Mouse (Mus musculus) thymus, adult 2 months (tissue): ENCODE measurements at regions not wholly inside any gene's neighbourhood (a gene's known extent, or its start where the extent isn't known, plus 50 kb on each side); places are given as distances from the start of the nearest gene placed in this dataset.

Source experiments
- DNase-seq: peaks from one replicate; pipeline ENCODE4 v3.0.0; 2021
- H3K27ac ChIP-seq: fragments of 200-500 bp; 2 replicates; pipeline ENCODE4 v1.5.1; 2012; ENCODE audit warnings: low read length, control low read depth; ENCODE audit not compliant: control insufficient read depth, insufficient read depth
- H3K27me3 ChIP-seq: fragments of 200-500 bp; 2 replicates; pipeline ENCODE4 v1.6.1; 2012; ENCODE audit warnings: mild to moderate bottlenecking, low read length, moderate library complexity, mixed read lengths; ENCODE audit not compliant: control insufficient read depth, insufficient read depth
- H3K36me3 ChIP-seq: fragments of 200-500 bp; 2 replicates; pipeline ENCODE4 v1.6.1; 2012; ENCODE audit warnings: mild to moderate bottlenecking, low read length, moderate library complexity; ENCODE audit not compliant: control insufficient read depth, insufficient read depth
- H3K4me1 ChIP-seq: fragments of 200-500 bp; replicated peaks from 2 replicates; pipeline ENCODE4 v1.6.1; 2012; ENCODE audit warnings: low read length; ENCODE audit not compliant: control insufficient read depth, insufficient read depth
- H3K4me3 ChIP-seq: fragments of 200-500 bp; 2 replicates; pipeline ENCODE4 v1.5.1; 2012; ENCODE audit warnings: mild to moderate bottlenecking, low read length, control low read depth, moderate library complexity; ENCODE audit not compliant: control insufficient read depth, insufficient read depth
- CTCF ChIP-seq: fragments of 200-500 bp; IDR thresholded peaks from 2 replicates; pipeline ENCODE4 v1.5.1; 2012; ENCODE audit warnings: mild to moderate bottlenecking, control low read depth, low read length, moderate library complexity, borderline replicate concordance; ENCODE audit not compliant: control insufficient read depth, poor library complexity, insufficient read depth; ENCODE audit errors: extremely low read depth
- POLR2A ChIP-seq: fragments of 200-500 bp; IDR thresholded peaks from 2 replicates; pipeline ENCODE4 v1.6.1; 2012; ENCODE audit warnings: mild to moderate bottlenecking, low read length, control low read depth, moderate library complexity; ENCODE audit not compliant: control insufficient read depth, poor library complexity, insufficient read depth; ENCODE audit errors: extremely low read depth
- WGBS: fragments of 180-500 bp; shearing (Covaris S2); methylation state at CpG from one replicate; pipeline ENCODE4 v1.1.7; 2018; 5-methylcytosine and 5-hydroxymethylcytosine counted together

DNA sequence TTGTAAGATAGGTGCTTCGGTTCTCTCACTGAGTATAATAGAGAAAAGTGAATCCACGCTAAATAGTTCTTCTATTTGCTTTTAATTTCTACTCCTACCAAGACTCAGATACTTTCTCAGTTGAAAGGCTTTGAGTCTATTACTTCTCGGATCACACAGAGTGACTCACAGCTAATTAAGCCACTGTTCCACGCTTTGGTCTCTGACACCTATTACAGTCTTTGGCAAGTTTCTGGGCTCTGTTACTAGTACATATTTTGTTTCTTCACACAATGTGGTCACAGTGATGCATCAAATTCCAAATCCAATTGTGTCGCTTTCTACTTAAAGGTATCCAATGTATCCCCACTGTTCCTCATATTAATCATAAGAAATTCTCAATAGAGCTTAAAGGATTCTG is 276.5 kb downstream of the Fam84b start:
- no peaks in the 10 kb centered on the region for H3K27me3 ChIP-seq
- WGBS, result 97% methylated on average over 5 of the region's 5 CpGs
- no peaks in the 10 kb centered on the region for H3K4me1 ChIP-seq
- H3K27ac ChIP-seq, result no peak overlapping the region
- TF ChIP-seq CTCF (no peak), POLR2A (no peak)
- no peaks in the 10 kb centered on the region for H3K36me3 ChIP-seq
- no peak overlapping the region for H3K4me3 ChIP-seq
- no peak for DNase-seq

GRCm38 (mm10) chr15:60566267-60566666 is 287.3 kb downstream of the Fam84b start:
- WGBS, result 96% methylated on average over 3 of the region's 3 CpGs

DNA sequence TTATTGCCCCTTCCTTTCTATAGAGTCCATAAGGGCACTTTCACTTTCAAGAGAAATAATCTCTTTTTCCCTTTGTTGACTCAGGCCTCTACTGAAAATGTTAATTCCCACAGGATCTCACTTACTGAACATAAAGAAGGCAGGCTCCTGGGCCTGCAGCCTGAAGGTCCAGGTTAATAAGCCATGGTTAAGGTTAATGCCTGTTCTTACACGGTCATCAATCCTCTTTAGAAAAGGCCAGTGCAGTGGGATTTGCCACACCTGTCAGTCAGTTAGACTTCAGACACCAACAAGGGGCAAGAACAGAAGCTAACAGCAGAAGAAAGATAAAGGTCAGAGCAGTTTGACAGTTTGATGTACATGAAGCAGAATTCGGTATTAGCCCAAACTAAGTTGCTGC is 288.6 kb downstream of the Fam84b start:
- Histone ChIP-seq H3K27ac (no peak overlapping the region), H3K36me3 (no peaks in the 10 kb centered on the region), H3K4me1 (no peaks in the 10 kb centered on the region), H3K4me3 (no peak overlapping the region), H3K27me3 (no peaks in the 10 kb centered on the region)
- no peak for TF ChIP-seq CTCF
- TF ChIP-seq POLR2A, result no peak
- no peak for DNase-seq
- 95% methylated on average over 2 of the region's 2 CpGs for WGBS

More at GRCm38 (mm10) chr15:60566267-60566666, 287.3 kb downstream of the Fam84b start:
- Histone ChIP-seq H3K4me3 (no peak overlapping the region), H3K4me1 (no peaks in the 10 kb centered on the region), H3K36me3 (no peaks in the 10 kb centered on the region), H3K27me3 (no peaks in the 10 kb centered on the region), H3K27ac (no peak overlapping the region)
- DNase-seq, result no peak
- TF ChIP-seq CTCF (no peak), POLR2A (no peak)

DNA sequence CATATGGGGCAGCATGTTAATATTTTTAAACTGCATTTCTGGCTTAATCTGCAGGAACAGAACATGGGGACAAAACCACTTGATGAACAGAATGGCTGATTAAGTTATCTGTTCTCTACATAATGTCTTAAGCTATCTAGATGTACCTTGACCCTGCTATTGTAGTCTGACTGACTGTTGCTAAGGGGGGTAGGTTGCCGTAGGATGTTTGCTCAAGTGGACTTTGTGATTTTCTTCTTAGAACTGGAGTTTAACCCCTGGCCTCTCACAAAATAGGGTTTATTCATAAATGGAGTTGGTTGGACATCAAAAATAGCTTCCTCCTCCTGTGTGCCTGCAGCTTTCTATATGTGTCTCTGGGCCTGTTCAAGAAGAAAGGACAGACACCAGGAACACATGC is 292.9 kb downstream of the Fam84b start:
- Histone ChIP-seq H3K36me3 (no peaks in the 10 kb centered on the region), H3K27ac (no peak overlapping the region), H3K27me3 (no peaks in the 10 kb centered on the region), H3K4me1 (no peaks in the 10 kb centered on the region), H3K4me3 (no peak overlapping the region)
- WGBS, result 97% methylated on average over 1 of the region's 1 CpGs
- no peak for TF ChIP-seq CTCF
- TF ChIP-seq POLR2A, result no peak
- no peak for DNase-seq

DNA sequence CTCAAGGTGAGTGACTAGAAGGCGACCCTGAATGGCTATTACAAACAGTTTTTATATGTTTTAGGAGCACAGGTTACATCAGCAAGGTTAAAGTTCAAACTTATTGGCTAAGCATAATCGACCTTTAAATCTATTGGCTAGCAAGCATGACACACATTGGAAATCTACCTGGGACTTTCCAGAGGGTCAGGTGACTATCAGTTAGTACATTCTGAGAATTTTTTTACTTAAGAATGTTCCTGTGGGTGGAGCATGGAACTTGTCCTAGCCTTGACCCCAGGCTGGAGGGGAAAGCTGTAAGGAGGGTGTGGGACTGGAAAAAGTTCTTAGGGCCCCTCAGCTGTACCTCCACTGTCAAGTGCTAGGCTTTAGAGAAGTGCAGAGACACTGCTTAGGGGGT is 297.9 kb downstream of the Fam84b start:
- H3K4me3 ChIP-seq, result no peak overlapping the region
- TF ChIP-seq CTCF, result no peak
- TF ChIP-seq POLR2A, result no peak
- DNase-seq, result no peak
- no peak overlapping the region for H3K27ac ChIP-seq
- H3K36me3 ChIP-seq, result no peaks in the 10 kb centered on the region
- no peaks in the 10 kb centered on the region for H3K27me3 ChIP-seq
- 92% methylated on average over 2 of the region's 2 CpGs for WGBS
- H3K4me1 ChIP-seq, result no peaks in the 10 kb centered on the region

DNA sequence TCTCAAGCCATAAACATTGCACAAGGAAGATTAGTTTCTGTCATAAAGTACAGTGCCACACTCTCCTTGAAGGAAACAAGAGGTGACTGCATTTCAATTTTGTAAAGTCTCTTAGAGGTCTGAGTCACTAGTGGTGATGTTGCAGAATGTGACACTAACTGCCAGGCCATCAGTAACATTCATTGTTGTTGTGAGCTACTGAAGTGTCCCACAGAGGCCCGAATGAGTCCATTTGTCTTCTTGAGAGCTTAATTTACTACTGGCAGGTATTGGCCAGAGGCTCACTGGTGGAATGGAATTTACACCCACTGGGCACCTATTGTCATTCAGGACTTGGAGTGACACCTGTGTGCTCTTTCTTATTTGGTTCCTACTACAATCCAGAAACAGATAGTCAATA is 299.0 kb downstream of the Fam84b start:
- H3K27ac ChIP-seq, result no peak overlapping the region
- TF ChIP-seq CTCF (no peak), POLR2A (no peak)
- WGBS, result 64% methylated on average over 1 of the region's 1 CpGs

GRCm38 (mm10) chr15:60548045-60548444 is 305.5 kb downstream of the Fam84b start:
- Histone ChIP-seq H3K27ac (no peak overlapping the region), H3K27me3 (no peaks in the 10 kb centered on the region), H3K4me1 (no peaks in the 10 kb centered on the region), H3K36me3 (no peaks in the 10 kb centered on the region), H3K4me3 (no peak overlapping the region)
- TF ChIP-seq CTCF (no peak), POLR2A (no peak)
- WGBS, result 81% methylated on average over 7 of the region's 7 CpGs
- DNase-seq, result no peak

More for the DNA sequence above, 299.0 kb downstream of the Fam84b start:
- H3K36me3 ChIP-seq, result no peaks in the 10 kb centered on the region
- H3K27me3 ChIP-seq, result no peaks in the 10 kb centered on the region
- no peaks in the 10 kb centered on the region for H3K4me1 ChIP-seq
- H3K4me3 ChIP-seq, result no peak overlapping the region
- DNase-seq, result no peak
